Mouse (Mus musculus) erythroblast, embryonic 14.5 days (primary cell): ENCODE results near the gene Rab11a.

Source experiments
- GATA1 ChIP-seq: IDR thresholded peaks from 2 replicates; pipeline ENCODE4 v1.6.1; 2012; ENCODE audit warnings: low read length, inconsistent platforms, mixed read lengths
- TAL1 ChIP-seq: IDR thresholded peaks from 3 replicates; pipeline ENCODE4 v1.6.1; 2012; ENCODE audit warnings: low read length, inconsistent platforms, mixed read lengths

GRCm38 (mm10) chr9:64784841-64785240 is 47.3 kb upstream of the Rab11a start:
- TF ChIP-seq TAL1 (no peak), GATA1 (no peak)
